Mouse (Mus musculus): ENCODE data around the gene Mst1r. TPM values are rescaled to one million over a fixed set of nuclear protein-coding genes. Genes with fewer than 3 reads are reported as not detected.

Mst1r gene
- polyA plus RNA-seq, 1 experiment = 0.02 TPM

- Histone ChIP-seq H3K27me3 (ENCODE audit: control insufficient read depth, insufficient read depth, insufficient read length) (no peaks in the 10 kb centered on the region), H3ac (ENCODE audit: control insufficient read depth, insufficient read length, low read depth) (no peak overlapping the region)
Observed at GRCm38 (mm10) chr9:107904726-107905125, 1.9 kb upstream of the Mst1r start.

GRCm38 (mm10) chr9:107906967-107907800, 511 bp downstream of the Mst1r start:
- H3K79me3 ChIP-seq (ENCODE audit: low read depth) = no peaks in the 10 kb centered on the region
- H3K36me3 ChIP-seq (ENCODE audit: control insufficient read depth, insufficient read depth) = no peaks in the 10 kb centered on the region
- no peaks in the 10 kb centered on the region for H3K79me2 ChIP-seq (ENCODE audit: control insufficient read depth, insufficient read depth)
- TF ChIP-seq FOSL1 (IDR thresholded peaks at IDR 0.05; ENCODE audit: insufficient read depth, low read length, poor library complexity, severe bottlenecking) = no peak
- TF ChIP-seq MAX (IDR thresholded peaks at IDR 0.05) = no peak
- no peak for TF ChIP-seq USF1 (IDR thresholded peaks at IDR 0.05; ENCODE audit: low read depth)
- H3K4me3 ChIP-seq (ENCODE audit: insufficient read depth, poor library complexity, severe bottlenecking) = no peak overlapping the region
- no peaks in the 10 kb centered on the region for H3K27me3 ChIP-seq (ENCODE audit: control insufficient read depth, insufficient read depth, insufficient read length)
- no peak overlapping the region for H3ac ChIP-seq (ENCODE audit: control insufficient read depth, insufficient read length, low read depth)

More at GRCm38 (mm10) chr9:107904726-107905125, 1.9 kb upstream of the Mst1r start:
- H3K4me3 ChIP-seq (ENCODE audit: insufficient read depth, poor library complexity, severe bottlenecking) = no peak overlapping the region
- TF ChIP-seq MYOD1 (IDR thresholded peaks at IDR 0.05; ENCODE audit: control insufficient read depth, insufficient read length, low read depth) = no peak
- peak; percentile 91 for TF ChIP-seq CTCF (IDR thresholded peaks at IDR 0.05; ENCODE audit: control insufficient read depth, insufficient read depth, insufficient read length)
- no peak for TF ChIP-seq MAX (IDR thresholded peaks at IDR 0.05)
- H3K79me3 ChIP-seq (ENCODE audit: low read depth) = no peaks in the 10 kb centered on the region
- no peaks in the 10 kb centered on the region for H3K79me2 ChIP-seq (ENCODE audit: control insufficient read depth, insufficient read depth)
- no peaks in the 10 kb centered on the region for H3K36me3 ChIP-seq (ENCODE audit: control insufficient read depth, insufficient read depth)

DNA sequence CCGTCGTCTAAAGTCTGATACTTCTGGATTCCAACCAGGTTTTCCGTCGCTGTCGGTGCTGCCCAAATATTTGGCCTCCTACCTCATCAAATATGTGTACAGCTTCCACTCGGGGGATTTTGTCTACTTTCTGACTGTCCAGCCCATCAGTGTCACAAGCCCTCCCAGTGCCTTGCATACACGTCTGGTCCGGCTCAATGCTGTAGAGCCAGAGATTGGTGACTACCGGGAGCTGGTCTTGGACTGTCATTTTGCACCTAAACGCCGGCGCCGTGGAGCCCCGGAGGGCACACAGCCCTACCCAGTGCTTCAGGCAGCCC, 1.1 kb downstream of the Mst1r start:
- TF ChIP-seq MAX (IDR thresholded peaks at IDR 0.05) (no peak), MYOD1 (IDR thresholded peaks at IDR 0.05; ENCODE audit: control insufficient read depth, insufficient read length, low read depth) (no peak), USF1 (IDR thresholded peaks at IDR 0.05; ENCODE audit: low read depth) (no peak), CTCF (IDR thresholded peaks at IDR 0.05; ENCODE audit: control insufficient read depth, insufficient read depth, insufficient read length) (no peak), CEBPB (IDR thresholded peaks at IDR 0.05; ENCODE audit: low read depth) (no peak), FOSL1 (IDR thresholded peaks at IDR 0.05; ENCODE audit: insufficient read depth, low read length, poor library complexity, severe bottlenecking) (no peak), MYOG (IDR thresholded peaks at IDR 0.05; ENCODE audit: control insufficient read depth, extremely low read depth, insufficient read length) (no peak)
- H3K79me3 ChIP-seq (ENCODE audit: low read depth) = no peaks in the 10 kb centered on the region
- peaks cover 3% of the 10 kb centered on the region for H3K27me3 ChIP-seq (ENCODE audit: control insufficient read depth, insufficient read depth, insufficient read length)
- H3ac ChIP-seq (ENCODE audit: control insufficient read depth, insufficient read length, low read depth) = no peak overlapping the region
- no peak overlapping the region for H3K4me3 ChIP-seq (ENCODE audit: insufficient read depth, poor library complexity, severe bottlenecking)
- H3K79me2 ChIP-seq (ENCODE audit: control insufficient read depth, insufficient read depth) = no peaks in the 10 kb centered on the region
- no peaks in the 10 kb centered on the region for H3K36me3 ChIP-seq (ENCODE audit: control insufficient read depth, insufficient read depth)

- Histone ChIP-seq H3K79me2 (ENCODE audit: control insufficient read depth, insufficient read depth) (no peaks in the 10 kb centered on the region), H3K4me3 (ENCODE audit: insufficient read depth, poor library complexity, severe bottlenecking) (no peak overlapping the region), H3ac (ENCODE audit: control insufficient read depth, insufficient read length, low read depth) (no peak overlapping the region), H3K36me3 (ENCODE audit: control insufficient read depth, insufficient read depth) (no peaks in the 10 kb centered on the region), H3K79me3 (ENCODE audit: low read depth) (no peaks in the 10 kb centered on the region), H3K27me3 (ENCODE audit: control insufficient read depth, insufficient read depth, insufficient read length) (peaks cover 6% of the 10 kb centered on the region)
- no peak for TF ChIP-seq MAX (IDR thresholded peaks at IDR 0.05)
- TF ChIP-seq USF1 (IDR thresholded peaks at IDR 0.05; ENCODE audit: low read depth) = no peak
- no peak for TF ChIP-seq CTCF (IDR thresholded peaks at IDR 0.05; ENCODE audit: control insufficient read depth, insufficient read depth, insufficient read length)
- TF ChIP-seq MYOG (IDR thresholded peaks at IDR 0.05; ENCODE audit: control insufficient read depth, extremely low read depth, insufficient read length) = no peak
- TF ChIP-seq CEBPB (IDR thresholded peaks at IDR 0.05; ENCODE audit: low read depth) = no peak
- TF ChIP-seq FOSL1 (IDR thresholded peaks at IDR 0.05; ENCODE audit: insufficient read depth, low read length, poor library complexity, severe bottlenecking) = no peak
- TF ChIP-seq MYOD1 (IDR thresholded peaks at IDR 0.05; ENCODE audit: control insufficient read depth, insufficient read length, low read depth) = no peak
Observed at GRCm38 (mm10) chr9:107908410-107909158, 1.9 kb downstream of the Mst1r start.

DNA sequence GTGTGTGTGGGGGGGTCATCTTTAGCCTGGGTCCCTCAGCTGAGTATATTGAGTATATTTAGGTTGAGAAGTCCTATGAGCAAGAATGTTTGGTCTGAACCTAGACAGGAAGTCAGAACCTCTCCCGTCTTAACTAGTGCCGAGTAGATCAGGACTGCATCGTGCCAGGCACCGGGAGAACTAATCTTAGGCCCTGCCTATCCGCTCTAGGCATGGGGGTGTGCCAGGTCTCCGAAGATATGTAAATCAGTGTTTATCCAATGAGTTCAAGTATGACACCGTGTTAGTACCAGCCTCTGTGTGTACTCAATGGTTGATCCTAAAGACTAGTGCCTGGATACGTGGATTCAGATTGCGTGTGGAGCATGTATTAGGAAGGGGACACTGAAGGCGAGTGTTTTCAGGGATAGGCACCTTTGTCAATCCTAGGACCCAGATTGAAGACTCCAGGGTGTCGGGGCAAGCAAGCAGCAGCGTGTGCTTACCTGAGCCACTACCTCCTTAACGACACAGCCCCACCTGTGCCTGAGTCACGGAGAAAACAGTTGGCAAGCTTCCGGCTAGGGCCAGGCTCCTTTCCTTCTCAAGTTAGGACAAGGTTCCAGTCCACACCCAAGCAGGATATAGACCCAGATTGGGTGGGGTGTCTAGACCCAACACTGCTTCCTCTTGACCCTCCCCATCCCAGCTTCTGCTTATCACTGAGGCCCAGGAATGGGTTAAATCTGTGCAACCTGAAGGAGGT, 3.5 kb downstream of the Mst1r start:
- Histone ChIP-seq H3K79me2 (ENCODE audit: control insufficient read depth, insufficient read depth) (no peaks in the 10 kb centered on the region), H3K36me3 (ENCODE audit: control insufficient read depth, insufficient read depth) (no peaks in the 10 kb centered on the region), H3K27me3 (ENCODE audit: control insufficient read depth, insufficient read depth, insufficient read length) (peaks cover 12% of the 10 kb centered on the region), H3ac (ENCODE audit: control insufficient read depth, insufficient read length, low read depth) (no peak overlapping the region), H3K79me3 (ENCODE audit: low read depth) (no peaks in the 10 kb centered on the region), H3K4me3 (ENCODE audit: insufficient read depth, poor library complexity, severe bottlenecking) (no peak overlapping the region)
- no peak for TF ChIP-seq CEBPB (IDR thresholded peaks at IDR 0.05; ENCODE audit: low read depth)
- no peak for TF ChIP-seq MAX (IDR thresholded peaks at IDR 0.05)
- TF ChIP-seq FOSL1 (IDR thresholded peaks at IDR 0.05; ENCODE audit: insufficient read depth, low read length, poor library complexity, severe bottlenecking) = no peak
- no peak for TF ChIP-seq USF1 (IDR thresholded peaks at IDR 0.05; ENCODE audit: low read depth)

Measured in C2C12 (cell line).